Mouse (Mus musculus) liver, embryonic 18 days (tissue): ENCODE results near the gene Gm9639. TPM values are rescaled to one million over a fixed set of nuclear protein-coding genes. Genes with fewer than 3 reads are reported as not detected.

Experiments used
- polyA plus RNA-seq: library from polyadenylated mRNA; depleted of rRNA; stranded (reverse); fragments of >200 nt; gene quantifications from 2 replicates; pipeline ENCODE4 v1.2.3, GENCODE M21; 2012; rRNA removed

Gm9639 gene
- not detected in 2 replicates for polyA plus RNA-seq

GRCm38 (mm10) chr10:77794976-77795375 lies at the start of gene Gm9639:
Gene Gm9639 (minus strand): TSS chr10:77795076.

DNA sequence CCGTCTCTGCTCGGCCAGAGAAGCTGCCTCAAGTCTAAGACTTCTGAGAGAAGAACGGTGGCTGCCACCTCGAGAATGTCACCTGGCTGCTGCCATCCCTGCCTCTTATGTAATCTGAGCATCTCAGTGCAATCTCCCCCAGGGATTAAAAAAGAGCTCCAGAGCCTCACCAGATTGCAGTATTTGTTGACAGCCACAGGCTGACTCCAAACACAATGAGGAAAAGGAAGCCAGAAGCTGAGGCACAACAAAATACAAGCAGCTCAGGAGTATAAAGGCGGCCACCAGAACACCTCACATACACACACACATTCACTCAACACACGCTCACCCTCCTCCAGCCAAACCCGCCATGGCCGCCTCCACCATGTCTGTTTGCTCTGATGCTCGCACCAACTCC lies 40.8 kb upstream of the Gm9639 start, which contains the start of gene Krtap10-10:
Krtap10-10 (plus strand) TSS at position 301 of the 400 bp plus-strand sequence.

GRCm38 (mm10) chr10:77826951-77827350 lies 32.1 kb upstream of the Gm9639 start, which contains the start of gene Krtap10-4:
Gene Krtap10-4 (minus strand): TSS chr10:77827095.

DNA sequence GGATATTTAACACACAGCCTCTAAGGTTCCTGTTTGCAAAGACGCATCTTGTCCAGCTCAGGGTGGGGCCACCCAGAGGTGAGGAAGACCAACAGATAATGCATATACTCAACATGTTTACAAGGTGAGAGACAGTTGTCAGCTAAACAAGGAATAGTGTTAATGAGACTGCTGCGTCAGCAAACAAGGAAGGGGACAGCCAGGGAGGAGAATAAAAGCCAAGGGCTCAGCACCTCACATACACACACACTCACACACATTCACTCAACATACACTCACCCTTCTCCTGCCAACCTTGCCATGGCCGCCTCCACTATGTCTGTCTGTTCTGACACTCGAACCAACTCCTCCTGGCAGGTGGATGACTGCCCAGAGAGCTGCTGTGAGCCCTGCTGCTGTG lies 19.5 kb upstream of the Gm9639 start, which contains the start of gene Gm2696:
Gm2696 (plus strand) TSS at position 301 of the 400 bp plus-strand sequence.

GRCm38 (mm10) chr10:77811743-77812142 lies 16.9 kb upstream of the Gm9639 start, which contains the start of gene Gm9507:
Gene Gm9507 (minus strand): TSS chr10:77811843.

DNA sequence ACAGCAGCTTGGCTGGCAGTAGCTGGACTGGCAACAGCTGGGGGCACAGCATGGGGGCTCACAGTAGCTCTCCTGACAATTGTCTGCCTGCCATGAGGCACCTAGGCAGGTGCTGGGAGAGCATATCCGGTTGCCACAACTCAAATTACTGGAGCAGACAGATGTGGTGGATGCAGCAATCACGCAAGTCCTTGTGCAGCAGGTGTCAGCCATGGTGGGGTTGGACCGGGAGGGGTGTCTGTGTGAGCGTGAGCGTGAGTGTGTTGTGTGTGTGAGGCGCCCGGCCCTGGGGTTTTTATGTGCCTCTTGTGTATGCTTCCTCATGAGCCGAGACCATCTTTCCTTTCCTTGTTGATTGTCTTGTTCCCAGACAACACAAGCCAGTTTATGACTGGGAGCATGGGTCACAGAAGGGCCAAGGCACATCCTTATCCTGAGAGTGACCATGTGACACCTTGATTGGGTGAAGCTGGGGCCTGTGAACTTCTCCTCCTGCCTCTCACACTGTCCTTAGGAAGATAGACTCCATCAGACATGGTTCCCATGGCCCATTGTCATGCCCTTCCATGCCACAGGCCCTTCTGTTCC lies 4.1 kb upstream of the Gm9639 start, which contains the start of gene Gm19668:
Gm19668 (minus strand) TSS at position 213 of the 588 bp plus-strand sequence.

GRCm38 (mm10) chr10:77787876-77788275 lies 7.0 kb downstream of the Gm9639 start, which contains the start of gene Gm7137:
Gene Gm7137 (minus strand): TSS chr10:77788200.

GRCm38 (mm10) chr10:77782442-77782841 lies 12.4 kb downstream of the Gm9639 start, which contains the start of gene Gm3250:
Gene Gm3250 (minus strand): TSS chr10:77782542.

DNA sequence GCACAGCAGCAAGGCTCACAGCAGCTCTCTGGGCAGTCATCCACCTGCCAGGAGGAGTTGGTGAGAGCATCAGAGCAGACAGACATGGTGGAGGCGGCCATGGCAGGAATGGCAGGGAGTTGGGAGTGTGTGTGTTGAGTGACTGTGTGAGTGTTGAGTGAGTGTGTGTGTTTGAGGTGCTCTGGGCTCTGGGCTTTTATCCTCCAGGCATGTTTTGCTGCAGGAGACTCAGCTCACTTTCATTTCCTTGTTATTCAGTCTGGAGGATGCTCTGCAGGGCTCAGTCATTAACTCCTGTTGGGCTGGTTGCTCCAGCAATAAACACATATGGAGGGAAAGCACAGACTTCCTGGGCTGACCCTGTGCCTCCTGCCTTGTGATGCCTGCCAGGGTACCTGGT lies 18.0 kb downstream of the Gm9639 start, which contains the start of gene Gm7138:
Gm7138 (minus strand) TSS at position 101 of the 400 bp plus-strand sequence.

DNA sequence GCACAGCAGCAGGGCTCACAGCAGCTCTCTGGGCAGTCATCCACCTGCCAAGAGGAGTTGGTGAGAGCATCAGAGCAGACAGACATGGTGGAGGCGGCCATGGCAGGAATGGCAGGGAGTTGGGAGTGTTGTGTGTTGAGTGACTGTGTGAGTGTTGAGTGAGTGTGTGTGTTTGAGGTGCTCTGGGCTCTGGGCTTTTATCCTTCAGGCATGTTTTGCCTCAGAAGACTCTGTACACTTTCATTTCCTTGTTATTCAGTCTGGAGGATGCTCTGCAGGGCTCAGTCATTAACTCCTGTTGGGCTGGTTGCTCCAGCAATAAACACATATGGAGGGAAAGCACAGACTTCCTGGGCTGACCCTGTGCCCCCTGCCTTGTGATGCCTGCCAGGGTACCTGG lies 23.7 kb downstream of the Gm9639 start, which contains the start of gene Gm3238:
Gm3238 (minus strand) TSS at position 101 of the 400 bp plus-strand sequence.

DNA sequence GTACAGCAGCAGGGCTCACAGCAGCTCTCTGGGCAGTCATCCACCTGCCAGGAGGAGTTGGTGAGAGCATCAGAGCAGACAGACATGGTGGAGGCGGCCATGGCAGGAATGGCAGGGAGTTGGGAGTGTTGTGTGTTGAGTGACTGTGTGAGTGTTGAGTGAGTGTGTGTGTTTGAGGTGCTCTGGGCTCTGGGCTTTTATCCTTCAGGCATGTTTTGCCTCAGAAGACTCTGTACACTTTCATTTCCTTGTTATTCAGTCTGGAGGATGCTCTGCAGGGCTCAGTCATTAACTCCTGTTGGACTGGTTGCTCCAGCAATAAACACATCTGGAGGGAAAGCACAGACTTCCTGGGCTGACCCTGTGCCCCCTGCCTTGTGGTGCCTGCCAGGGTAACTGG lies 35.3 kb downstream of the Gm9639 start, which contains the start of gene Gm3233:
Gm3233 (minus strand) TSS at position 101 of the 400 bp plus-strand sequence.

GRCm38 (mm10) chr10:77751254-77751653 lies 43.6 kb downstream of the Gm9639 start, which contains the start of gene Gm9736:
Gene Gm9736 (minus strand): TSS chr10:77751354.

Other genes starting within 250 kb of the Gm9639 start
- 77.8 TPM in 2 replicates for gene Pttg1ip, start 213.4 kb downstream of the Gm9639 start, polyA plus RNA-seq
- gene Sumo3, start 189.0 kb downstream of the Gm9639 start, polyA plus RNA-seq: 123 and 134 TPM in 2 replicates
- 0.16 TPM in 1 of 2 replicates, not detected in the other for gene Gm49325, start 188.9 kb downstream of the Gm9639 start, polyA plus RNA-seq
- gene Ube2g2, start 172.8 kb downstream of the Gm9639 start, polyA plus RNA-seq: 22.9 and 27.2 TPM in 2 replicates
- gene Tspear, start 108.5 kb downstream of the Gm9639 start, polyA plus RNA-seq: 0.10 and 0.12 TPM in 2 replicates
- gene Gm19402, start 104.3 kb downstream of the Gm9639 start, polyA plus RNA-seq: not detected in 2 replicates
- not detected in 2 replicates for gene Gm9508, start 97.8 kb downstream of the Gm9639 start, polyA plus RNA-seq
- not detected in 2 replicates for gene Gm10272, start 88.5 kb downstream of the Gm9639 start, polyA plus RNA-seq
- gene Gm10024, start 83.6 kb downstream of the Gm9639 start, polyA plus RNA-seq: not detected in 2 replicates
- not detected in 2 replicates for gene Gm10142, start 79.3 kb downstream of the Gm9639 start, polyA plus RNA-seq
- gene Krtap12-1, start 74.5 kb downstream of the Gm9639 start, polyA plus RNA-seq: not detected in 2 replicates
- not detected in 2 replicates for gene Gm10100, start 68.6 kb downstream of the Gm9639 start, polyA plus RNA-seq
- gene Gm18596, start 52.4 kb downstream of the Gm9639 start, polyA plus RNA-seq: not detected in 2 replicates
- not detected in 2 replicates for gene Gm9736, start 43.7 kb downstream of the Gm9639 start, polyA plus RNA-seq
- not detected in 2 replicates for gene Gm3233, start 35.4 kb downstream of the Gm9639 start, polyA plus RNA-seq
- not detected in 2 replicates for gene Gm3238, start 23.8 kb downstream of the Gm9639 start, polyA plus RNA-seq
- not detected in 2 replicates for gene Gm7138, start 18.1 kb downstream of the Gm9639 start, polyA plus RNA-seq
- gene Gm3250, start 12.5 kb downstream of the Gm9639 start, polyA plus RNA-seq: not detected in 2 replicates
- not detected in 2 replicates for gene Gm7137, start 6.9 kb downstream of the Gm9639 start, polyA plus RNA-seq
- not detected in 2 replicates for gene Gm19668, start 4.1 kb upstream of the Gm9639 start, polyA plus RNA-seq
- gene Gm9507, start 16.8 kb upstream of the Gm9639 start, polyA plus RNA-seq: not detected in 2 replicates
- not detected in 2 replicates for gene Gm2696, start 19.6 kb upstream of the Gm9639 start, polyA plus RNA-seq
- not detected in 2 replicates for gene Krtap10-4, start 32.0 kb upstream of the Gm9639 start, polyA plus RNA-seq
- not detected in 2 replicates for gene Krtap10-10, start 40.9 kb upstream of the Gm9639 start, polyA plus RNA-seq
- gene Gm36176, start 51.7 kb upstream of the Gm9639 start, polyA plus RNA-seq: not detected in 2 replicates
- gene Gm10318, start 57.8 kb upstream of the Gm9639 start, polyA plus RNA-seq: not detected in 2 replicates
- not detected in 2 replicates for gene Gm3285, start 66.9 kb upstream of the Gm9639 start, polyA plus RNA-seq
- 17.4 and 18.2 TPM in 2 replicates for gene Lrrc3, start 107.5 kb upstream of the Gm9639 start, polyA plus RNA-seq
- gene Trpm2, start 175.5 kb upstream of the Gm9639 start, polyA plus RNA-seq: 9.9 and 16.6 TPM in 2 replicates
- 4.6 and 5.0 TPM in 2 replicates for gene 1810043G02Rik, start 183.4 kb upstream of the Gm9639 start, polyA plus RNA-seq
- 52.9 and 54.7 TPM in 2 replicates for gene Pfkl, start 215.0 kb upstream of the Gm9639 start, polyA plus RNA-seq
- gene Dnmt3l, start 246.9 kb upstream of the Gm9639 start, polyA plus RNA-seq: 0.02 and 0.05 TPM in 2 replicates
- gene Aire, start 248.5 kb upstream of the Gm9639 start, polyA plus RNA-seq: 0.02 TPM in 2 replicates